Comparison of ENCODE assay signal across 20 mouse cellular contexts in the genomic region with DNA sequence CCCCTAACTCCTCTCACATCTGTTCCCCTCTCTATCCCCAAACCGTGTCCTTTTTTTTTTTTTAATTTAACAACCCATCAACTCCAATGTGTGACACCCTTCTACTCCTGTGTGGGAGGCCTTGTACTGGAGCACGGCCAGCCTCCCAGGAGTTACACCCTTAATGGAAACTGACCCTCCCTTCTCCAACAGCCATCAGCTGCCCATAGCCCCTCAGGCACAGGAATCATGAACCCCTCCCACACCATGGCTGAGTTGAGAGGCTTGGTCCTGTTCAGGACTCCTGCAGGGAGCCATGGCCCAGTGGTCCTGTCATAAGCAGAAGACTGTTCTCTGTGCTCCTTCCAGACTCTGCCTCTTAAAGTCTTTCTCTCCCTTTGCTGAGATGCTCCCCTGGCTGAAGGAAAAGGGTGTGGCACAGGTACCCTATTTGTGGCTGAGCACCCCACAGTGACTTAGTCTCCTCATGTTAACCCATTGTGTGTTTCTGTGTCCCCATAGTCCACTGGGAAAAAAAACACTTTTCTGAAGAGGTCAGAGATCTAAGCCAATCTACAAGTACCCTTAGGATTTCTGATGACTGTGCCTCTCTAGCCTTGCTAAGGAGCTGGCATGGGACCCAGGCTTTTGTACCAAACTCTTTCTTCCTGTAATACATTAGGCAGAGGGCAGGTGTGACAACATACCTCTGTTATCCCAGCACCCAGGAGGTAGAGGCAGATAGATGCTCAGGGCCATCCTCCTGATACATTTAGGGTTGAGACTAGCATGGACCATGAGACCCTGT.
A peak's percentile ranks its signal among the peaks of the same experiment; 100 is the strongest.
DNase-seq lines count a peak whose midpoint lies in the region; ATAC-seq and TF ChIP-seq lines count a peak whose summit lies in the region.
"Had no signal": no experiment of that assay in that cellular context is flagged by ENCODE, and none has a peak within 500 bp of the region (broad histone marks: within the 10 kb centered on the region; RNA-seq: fewer than 3 reads in every experiment).

No protein-coding gene starts in this region.

- no peak overlapping the region for H3K9ac ChIP-seq in kidney, embryonic 15.5 days
- no peak overlapping the region for H3K9ac ChIP-seq in liver, embryonic 12.5 days
- H3K9ac ChIP-seq in liver, postnatal 0 days (replicated peaks) = no peak overlapping the region
- H3K9ac ChIP-seq: embryonic facial prominence, embryonic 13.5 days; forebrain, embryonic 13.5 days; forebrain, postnatal 0 days; heart, embryonic 15.5 days had no signal

- peaks cover 3% of the 10 kb centered on the region; the same call in 1 of the 2 replicates for H3K9me3 ChIP-seq in kidney, embryonic 15.5 days (replicated peaks)
- no peaks in the 10 kb centered on the region; the same call in 1 of the 2 replicates for H3K9me3 ChIP-seq in liver, embryonic 12.5 days (replicated peaks)
- H3K9me3 ChIP-seq in liver, postnatal 0 days (ENCODE audit: low read length) = no peaks in the 10 kb centered on the region
- H3K9me3 ChIP-seq: heart, embryonic 15.5 days had no signal

- H3K4me1 ChIP-seq in kidney, embryonic 15.5 days = peaks cover 7% of the 10 kb centered on the region; the same call in 1 of the 2 replicates
- H3K4me1 ChIP-seq in liver, embryonic 12.5 days = peaks cover 18% of the 10 kb centered on the region
- no peaks in the 10 kb centered on the region for H3K4me1 ChIP-seq in liver, postnatal 0 days (ENCODE audit: insufficient read depth)
- H3K4me1 ChIP-seq: embryonic facial prominence, embryonic 13.5 days; forebrain, embryonic 13.5 days; heart, embryonic 15.5 days had no signal

- H3K4me2 ChIP-seq in kidney, embryonic 15.5 days = no peak overlapping the region
- H3K4me2 ChIP-seq in liver, embryonic 12.5 days = no peak overlapping the region
- H3K4me2 ChIP-seq in liver, postnatal 0 days (ENCODE audit: low read depth, low read length) = no peak overlapping the region
- H3K4me2 ChIP-seq: embryonic facial prominence, embryonic 13.5 days; forebrain, embryonic 13.5 days; heart, embryonic 11.5 days; heart, embryonic 15.5 days had no signal

- no peak for DNase-seq in kidney, adult 8-10 months
- DNase-seq in liver, postnatal 0 days = no peak
- DNase-seq in lung, postnatal 25 days (ENCODE audit: low spot score) = peak; percentile 32
- DNase-seq in lung, adult 18-20 months = no peak
- no peak for DNase-seq in adrenal gland, postnatal 14 days
- DNase-seq: adrenal gland, postnatal 10 days; cerebellum, adult 18-20 months; cerebellum, adult 9-11 months; cerebellum, postnatal 36 days; forebrain, postnatal 0 days; gastrocnemius, postnatal 14 days; heart, adult 2 months; heart, postnatal 14 days had no signal

- 14% methylated on average over 2 of the region's 2 CpGs for WGBS in kidney, embryonic 15.5 days
- 46% methylated on average over 2 of the region's 2 CpGs for WGBS in liver, embryonic 12.5 days (ENCODE audit: insufficient replicate concordance)
- 50% methylated on average over 2 of the region's 2 CpGs for WGBS in liver, postnatal 0 days (ENCODE audit: insufficient replicate concordance)

- no peak for TF ChIP-seq CTCF in liver, postnatal 0 days (IDR thresholded peaks at IDR 0.05; ENCODE audit: low read depth)

- no peak overlapping the region for H3K27ac ChIP-seq in kidney, embryonic 15.5 days
- 0 out of 2 replicates have a peak overlapping the region, but pooled peaks have one; percentile 20 for H3K27ac ChIP-seq in liver, embryonic 12.5 days
- no peak overlapping the region for H3K27ac ChIP-seq in liver, postnatal 0 days (ENCODE audit: low read depth)
- H3K27ac ChIP-seq: embryonic facial prominence, embryonic 13.5 days; forebrain, embryonic 13.5 days; heart, adult 2 months; heart, embryonic 15.5 days had no signal

- peak; percentile 83 for ATAC-seq in kidney, embryonic 15.5 days (replicated peaks; ENCODE audit: low FRiP score)
- ATAC-seq in liver, embryonic 12.5 days = 0 out of 2 replicates have a peak, but pooled peaks have one; percentile 14
- no peak for ATAC-seq in liver, postnatal 0 days
- ATAC-seq in erythroblast, adult 5-6 weeks (replicated peaks; ENCODE audit: low FRiP score, poor library complexity, severe bottlenecking) = 0 out of 2 replicates have a peak, but pooled peaks have one; percentile 21
- ATAC-seq: forebrain, embryonic 13.5 days; forebrain, postnatal 0 days had no signal

- TF ChIP-seq EP300 in liver, postnatal 0 days (IDR thresholded peaks at IDR 0.05; ENCODE audit: low read depth) = no peak

- no peak overlapping the region for H3K4me3 ChIP-seq in kidney, embryonic 15.5 days (replicated peaks)
- no peak overlapping the region for H3K4me3 ChIP-seq in liver, embryonic 12.5 days
- H3K4me3 ChIP-seq in liver, postnatal 0 days (ENCODE audit: low read depth, low read length) = no peak overlapping the region
- H3K4me3 ChIP-seq: embryonic facial prominence, embryonic 13.5 days; forebrain, embryonic 13.5 days; heart, adult 2 months; heart, embryonic 15.5 days had no signal

- no peaks in the 10 kb centered on the region for H3K36me3 ChIP-seq in kidney, embryonic 15.5 days
- no peaks in the 10 kb centered on the region for H3K36me3 ChIP-seq in liver, embryonic 12.5 days
- no peaks in the 10 kb centered on the region for H3K36me3 ChIP-seq in liver, postnatal 0 days (replicated peaks; ENCODE audit: insufficient read depth, low read length)
- H3K36me3 ChIP-seq: embryonic facial prominence, embryonic 13.5 days; heart, embryonic 15.5 days had no signal

- H3K27me3 ChIP-seq in kidney, embryonic 15.5 days = no peaks in the 10 kb centered on the region
- H3K27me3 ChIP-seq in liver, embryonic 12.5 days (replicated peaks) = peaks cover 21% of the 10 kb centered on the region; the same call in 1 of the 2 replicates
- H3K27me3 ChIP-seq in liver, postnatal 0 days (ENCODE audit: insufficient read depth, low read length) = no peaks in the 10 kb centered on the region
- H3K27me3 ChIP-seq: embryonic facial prominence, embryonic 13.5 days; forebrain, embryonic 13.5 days; heart, embryonic 15.5 days had no signal
